In the genomic region with DNA sequence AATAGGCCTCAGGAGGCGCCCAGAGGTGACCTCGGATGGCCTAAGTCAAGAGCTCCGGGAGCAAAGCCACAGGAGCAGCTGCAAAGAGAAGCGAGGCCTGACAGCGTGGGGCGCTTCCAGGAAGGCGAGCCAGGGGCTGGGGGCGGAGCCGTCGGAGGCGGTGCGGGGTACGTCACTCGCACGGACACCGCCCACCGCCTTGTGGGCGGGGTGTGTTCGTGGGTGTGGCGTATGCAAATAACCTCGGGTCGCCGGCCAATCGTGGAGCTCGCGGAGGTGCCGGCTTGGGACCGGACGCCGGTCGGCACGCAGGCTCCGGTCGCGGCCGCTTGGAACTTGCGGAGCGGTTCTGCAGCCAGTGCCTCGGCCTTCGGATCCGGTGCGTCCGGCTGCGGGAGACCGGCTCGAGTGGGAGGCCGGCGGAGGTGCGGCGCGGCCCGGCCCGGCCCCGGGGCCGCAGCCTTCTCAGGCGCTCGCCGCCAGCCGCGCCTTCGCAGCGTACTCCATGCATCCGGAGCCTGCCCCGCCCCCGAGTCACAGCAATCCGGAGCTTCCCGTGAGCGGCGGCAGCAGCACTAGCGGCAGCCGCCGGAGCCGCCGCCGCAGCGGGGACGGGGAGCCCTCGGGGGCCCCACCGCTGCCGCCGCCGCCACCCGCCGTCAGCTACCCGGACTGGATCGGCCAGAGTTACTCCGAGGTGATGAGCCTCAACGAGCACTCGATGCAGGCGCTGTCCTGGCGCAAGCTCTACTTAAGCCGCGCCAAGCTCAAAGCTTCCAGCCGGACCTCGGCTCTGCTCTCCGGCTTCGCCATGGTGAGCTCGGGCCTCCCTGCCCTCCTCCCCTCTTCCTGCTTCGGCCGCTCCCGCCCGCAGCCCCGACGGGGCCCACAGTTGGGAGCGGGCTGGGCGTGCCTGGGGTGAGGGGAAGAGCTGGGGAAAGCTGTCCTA, we compare ENCODE assay signal across 8 mouse cellular contexts. TPM values are rescaled to one million over a fixed set of nuclear protein-coding genes. Genes with fewer than 3 reads are reported as not detected.
DNase-seq lines count a peak whose midpoint lies in the region; ATAC-seq lines count a peak whose summit lies in the region.

A gene (plus strand): TSS at position 322 of the 949 bp plus-strand sequence.

- WGBS in hindbrain, embryonic 14.5 days: under 1% methylated on average over 95 of the region's 106 CpGs

- peak within 1 kb of the TSS; percentile 72 for H3K4me3 ChIP-seq in hindbrain, embryonic 14.5 days (replicated peaks; ENCODE audit: low read length)

- DNase-seq in R1 (ENCODE audit: low read depth, low spot score): peak; percentile 95
- peak; percentile 98 to 99 for DNase-seq in cerebellum, postnatal 25 days
- DNase-seq in frontal cortex, postnatal 25 days (ENCODE audit: low spot score in 2 of 2): peak; percentile 91 to 92
- peak; percentile 94 for DNase-seq in hindbrain, embryonic 14.5 days (ENCODE audit: low spot score)
- peak; percentile 95 to 96 for DNase-seq in layer of hippocampus, postnatal 36 days
- DNase-seq in lung, postnatal 36 days: peak; percentile 99
- peak; percentile 98 for DNase-seq in retina, postnatal 1 day
- peak; percentile 96 to 98 for DNase-seq in urinary bladder, adult 18-20 months (ENCODE audit: low spot score in 2 of 2)

- no peaks in the 10 kb centered on the region for H3K9me3 ChIP-seq in hindbrain, embryonic 14.5 days (ENCODE audit: control insufficient read depth, low read length)

- ATAC-seq in hindbrain, embryonic 14.5 days (ENCODE audit: low FRiP score): peak; percentile 94

- H3K9ac ChIP-seq in hindbrain, embryonic 14.5 days: peak within 1 kb of the TSS; percentile 81

- peak within 1 kb of the TSS; percentile 53 for H3K4me2 ChIP-seq in hindbrain, embryonic 14.5 days (replicated peaks)

- H3K4me1 ChIP-seq in hindbrain, embryonic 14.5 days (replicated peaks; ENCODE audit: control insufficient read depth, insufficient read depth, low read length): peaks cover 26% of the 10 kb centered on the region

- H3K36me3 ChIP-seq in hindbrain, embryonic 14.5 days (replicated peaks; ENCODE audit: control insufficient read depth, insufficient read depth): no peaks in the 10 kb centered on the region

- no peaks in the 10 kb centered on the region for H3K27me3 ChIP-seq in hindbrain, embryonic 14.5 days (ENCODE audit: control insufficient read depth, insufficient read depth, low read length)

- peak within 1 kb of the TSS; percentile 85 for H3K27ac ChIP-seq in hindbrain, embryonic 14.5 days

RNA-seq across cellular contexts. Expression of the gene that starts here (rescaled TPM):
- polyA plus RNA-seq in hindbrain, embryonic 14.5 days (2014; fragmentation: Nextera tagmentation; extraction: Ambion mirVana): 16.2 and 18.0 TPM in 2 replicates
- 10 to 100 TPM; 11.7 TPM for total RNA-seq in layer of hippocampus, postnatal 36 days (2021)

Comparison
In these comparisons a context has a peak if more than half of its experiments do, and no peak if none do; other contexts are left out.
1. Peak in every context shown above with its lines: DNase-seq, ATAC-seq, H3K4me3 ChIP-seq and H3K27ac ChIP-seq.